8 mouse cellular contexts compared by ENCODE assay signal in the genomic region with DNA sequence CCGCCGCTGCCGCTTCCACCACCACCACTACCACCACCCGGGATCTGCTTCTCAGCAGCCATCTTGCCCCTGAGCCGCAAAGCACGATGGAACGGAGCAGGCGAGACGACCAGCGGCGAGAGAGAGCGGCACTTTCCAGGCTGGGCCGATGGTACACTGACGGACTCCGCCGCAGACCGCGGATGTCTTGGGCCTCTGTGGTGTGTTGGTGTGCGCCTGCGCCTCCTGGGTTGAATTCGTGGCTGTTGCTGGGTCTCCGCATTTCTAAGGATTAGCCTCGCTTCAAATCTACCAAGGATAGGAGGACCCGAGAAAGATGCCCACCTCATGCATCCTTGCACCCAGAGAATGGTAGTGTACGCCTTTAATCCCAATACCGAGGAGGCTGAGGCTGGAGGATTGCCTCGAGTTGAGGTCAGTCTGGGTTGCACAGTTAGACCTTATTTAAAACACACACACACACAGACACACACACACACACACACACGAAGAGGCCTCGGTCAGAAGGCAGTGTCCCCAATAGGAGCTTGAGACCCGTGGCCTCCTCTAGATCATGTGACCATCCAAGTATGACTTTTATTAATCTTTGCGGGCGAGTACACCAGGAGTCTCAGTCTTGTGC. TPM values are rescaled to one million over a fixed set of nuclear protein-coding genes. Genes with fewer than 3 reads are reported as not detected.
DNase-seq lines count a peak whose midpoint lies in the region; ATAC-seq lines count a peak whose summit lies in the region.

A gene (minus strand): TSS at position 173 of the 622 bp plus-strand sequence.

- H3K9me3 ChIP-seq in hindbrain, embryonic 12.5 days (replicated peaks): no peaks in the 10 kb centered on the region

- H3K4me2 ChIP-seq in hindbrain, embryonic 12.5 days (replicated peaks): peak within 1 kb of the TSS; percentile 83

- 4% methylated on average over 32 of the region's 32 CpGs for WGBS in hindbrain, embryonic 12.5 days

- H3K9ac ChIP-seq in hindbrain, embryonic 12.5 days: peak within 1 kb of the TSS; percentile 90

- H3K27me3 ChIP-seq in hindbrain, embryonic 12.5 days: no peaks in the 10 kb centered on the region

- ATAC-seq in hindbrain, embryonic 12.5 days (ENCODE audit: low FRiP score): peak; percentile 98

- H3K4me3 ChIP-seq in hindbrain, embryonic 12.5 days: peak within 1 kb of the TSS; percentile 78

- H3K36me3 ChIP-seq in hindbrain, embryonic 12.5 days: peaks cover 24% of the 10 kb centered on the region

- peaks cover 20% of the 10 kb centered on the region for H3K4me1 ChIP-seq in hindbrain, embryonic 12.5 days

- DNase-seq in NIH3T3 (ENCODE audit: low read depth): peak; percentile 96
- peak; percentile 93 to 96 for DNase-seq in cerebellum, postnatal 10 days
- peak; percentile 83 to 92 for DNase-seq in frontal cortex, postnatal 10 days (ENCODE audit: low spot score in 2 of 2)
- DNase-seq in layer of hippocampus, postnatal 14 days (ENCODE audit: low spot score in 2 of 2): peak; percentile 89 to 95
- peak; percentile 92 for DNase-seq in lung, postnatal 14 days
- peak; percentile 88 for DNase-seq in retina, adult 2 months (ENCODE audit: low read depth, low spot score)
- DNase-seq in thymus, postnatal 36 days: peak; percentile 89 to 90

- peak within 1 kb of the TSS; percentile 91 for H3K27ac ChIP-seq in hindbrain, embryonic 12.5 days

RNA-seq across cellular contexts. Expression of the gene that starts here (rescaled TPM):
- 85.2 and 88.0 TPM in 2 replicates for polyA plus RNA-seq in hindbrain, embryonic 12.5 days (2016; fragmentation: Nextera tagmentation; extraction: Ambion mirVana)
- 10 to 100 TPM; 52.0 to 55.7 TPM for total RNA-seq in layer of hippocampus, postnatal 14 days (2021)

Comparison
In these comparisons a context has a peak if more than half of its experiments do, and no peak if none do; other contexts are left out.
1. Peak in every context shown above with its lines: DNase-seq, ATAC-seq, H3K4me3 ChIP-seq and H3K27ac ChIP-seq.